Mouse (Mus musculus) T-helper 17 cell (primary cell): ENCODE measurements at regions not wholly inside any gene's neighbourhood (a gene's known extent, or its start where the extent isn't known, plus 50 kb on each side); places are given as distances from the start of the nearest gene placed in this dataset.

Experiments
- in situ Hi-C, 2 experiments: fragments of 300-600 bp; cut with MboI, MseI; formaldehyde crosslinking; loops; 1 replicate in 1 of 2; 2 replicates in 1 of 2; pipeline ENCODE4 v1.15.1; 2025; ENCODE audit warnings: high pct_unique_total_duplicates in 2 of 2

DNA sequence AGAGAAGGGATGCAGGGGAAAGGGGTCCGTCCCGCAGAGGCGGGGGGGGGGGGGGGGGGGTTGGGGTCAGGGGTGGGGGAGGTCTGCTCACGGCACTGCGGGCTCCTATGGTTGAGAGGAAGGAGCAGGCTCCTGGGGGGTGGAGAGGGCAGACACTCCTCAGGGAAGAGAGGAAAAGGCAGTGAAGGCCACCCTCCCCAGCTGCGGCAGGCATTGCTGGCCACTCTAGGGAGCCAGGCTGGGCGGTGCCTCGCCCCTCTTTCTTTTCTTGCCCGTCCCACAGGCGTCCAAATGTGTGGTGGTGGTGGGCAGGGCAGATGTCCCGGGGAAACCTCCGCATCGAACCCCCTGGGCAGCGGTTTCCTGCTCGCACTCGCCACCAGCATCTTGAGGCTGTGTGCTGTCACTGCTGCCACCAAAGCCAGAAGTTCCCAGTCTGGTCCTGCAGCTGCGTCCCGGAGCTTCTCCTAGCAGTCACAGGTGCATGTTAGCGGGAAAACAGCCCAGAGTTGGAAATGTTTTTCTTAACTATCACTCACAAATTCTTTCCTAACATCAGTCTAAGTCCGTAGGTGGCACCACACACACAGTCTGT, 110.4 kb downstream of the Dsel start:
- in situ Hi-C loops: loop anchor here in 1 of 2 experiments (10.0 kb wide), 1 partner anchor 1310 kb away; no protein-coding TSS in a partner anchor
